Comparison of ENCODE assay signal across 31 mouse cellular contexts in genomic region chr9:90195000-90195399, GRCm38 (mm10). TPM values are rescaled to one million over a fixed set of nuclear protein-coding genes. Genes with fewer than 3 reads are reported as not detected.
DNase-seq lines count a peak whose midpoint lies in the region; ATAC-seq and TF ChIP-seq lines count a peak whose summit lies in the region.
"Had no signal": no experiment of that assay in that cellular context is flagged by ENCODE, and none has a peak within 500 bp of the region (broad histone marks: within the 10 kb centered on the region; RNA-seq: fewer than 3 reads in every experiment).

No protein-coding gene starts in this region.

- dilution Hi-C loops in CH12.LX (cut with MboI; ENCODE audit: extremely low pct_ligation_motif_present, extremely low pct_unique_long_range_greater_than_20kb, low sequenced_read_pairs): no loop called here

- peak; percentile 41 for TF ChIP-seq CTCF in intestine, postnatal 0 days (IDR thresholded peaks at IDR 0.05; ENCODE audit: low read depth)
- TF ChIP-seq CTCF in lung, adult 2 months (IDR thresholded peaks at IDR 0.05; ENCODE audit: insufficient read depth, low read length): 0 out of 2 replicates have a peak, but pooled peaks have one; percentile 6
- TF ChIP-seq CTCF in CH12.LX (conservative IDR thresholded peaks at IDR 0.05 in 1 of 2, IDR thresholded peaks at IDR 0.05 in 1 of 2; ENCODE audit: low read depth in 2 of 2, low read length in 2 of 2): peak in 1 of 2 experiments; percentile 68; a peak in 2 of 4 replicates

- no peaks in the 10 kb centered on the region for H3K4me1 ChIP-seq in intestine, postnatal 0 days (replicated peaks; ENCODE audit: control insufficient read depth, insufficient read depth, low read length)
- H3K4me1 ChIP-seq in intestine, embryonic 15.5 days (replicated peaks): peaks cover 11% of the 10 kb centered on the region; the same call in 1 of the 2 replicates
- H3K4me1 ChIP-seq in lung, adult 2 months (ENCODE audit: control insufficient read depth, insufficient read depth, low read length): no peaks in the 10 kb centered on the region; the same call in 1 of the 2 replicates
- H3K4me1 ChIP-seq in CH12.LX (ENCODE audit: control insufficient read depth in 1 of 2, insufficient read depth in 2 of 2): peaks cover 35 to 65% of the 10 kb centered on the region in 2 experiments
- H3K4me1 ChIP-seq: forebrain, embryonic 13.5 days; hindbrain, embryonic 12.5 days; limb, embryonic 13.5 days had no signal

- H3K79me2 ChIP-seq in CH12.LX (replicated peaks; ENCODE audit: control insufficient read depth, extremely low read depth, insufficient read depth, poor library complexity, severe bottlenecking): no peaks in the 10 kb centered on the region

- in situ Hi-C loops in CH12.LX (cut with MboI; ENCODE audit: low pct_ligation_motif_present, low pct_unique_long_range_greater_than_20kb, low sequenced_read_pairs): loop anchor here (5.0 kb wide), 1 partner anchor 83 kb away; the partner anchor contains the start of gene Morf4l1

- WGBS in intestine, postnatal 0 days: 83% methylated on average over 10 of the region's 10 CpGs
- 72% methylated on average over 10 of the region's 10 CpGs for WGBS in intestine, embryonic 15.5 days
- 69% methylated on average over 10 of the region's 10 CpGs for WGBS in lung, adult 2 months

- DNase-seq in lung, adult 2 months: no peak
- no peak for DNase-seq in lung, postnatal 14 days
- no peak for DNase-seq in CH12.LX (ENCODE audit: extremely low read depth)
- DNase-seq in ES-CJ7 (ENCODE audit: low read depth, low spot score): peak; percentile 24
- DNase-seq in cerebellum, postnatal 10 days: no peak
- DNase-seq in adrenal gland, adult 2 months: no peak
- DNase-seq: B cell, adult 2 months; cerebellum, adult 2 months; cerebellum, postnatal 25 days; gastrocnemius, postnatal 25 days; heart, adult 18-20 months; heart, postnatal 36 days; kidney, adult 18-20 months; kidney, postnatal 36 days; lung, postnatal 4 days; midbrain, embryonic 14.5 days; retina, postnatal 1 day; right cerebral cortex, postnatal 14 days had no signal

- H3K4me2 ChIP-seq in intestine, postnatal 0 days (replicated peaks; ENCODE audit: low read depth): no peak overlapping the region
- H3K4me2 ChIP-seq in intestine, embryonic 15.5 days (replicated peaks): no peak overlapping the region
- no peak overlapping the region for H3K4me2 ChIP-seq in CH12.LX (ENCODE audit: insufficient read depth, low read depth, poor library complexity, severe bottlenecking)
- H3K4me2 ChIP-seq: embryonic facial prominence, embryonic 15.5 days; forebrain, embryonic 13.5 days; heart, embryonic 13.5 days; hindbrain, embryonic 12.5 days; limb, embryonic 13.5 days had no signal

- H3K4me3 ChIP-seq in intestine, postnatal 0 days (ENCODE audit: low read depth, low read length): no peak overlapping the region
- no peak overlapping the region for H3K4me3 ChIP-seq in intestine, embryonic 15.5 days (replicated peaks)
- H3K4me3 ChIP-seq in lung, adult 2 months (replicated peaks; ENCODE audit: extremely low read depth, low read depth, low read length): no peak overlapping the region
- H3K4me3 ChIP-seq in CH12.LX (replicated peaks in 1 of 3; ENCODE audit: low read depth in 2 of 3, low read length in 2 of 3, poor library complexity in 1 of 3): no peak overlapping the region
- H3K4me3 ChIP-seq: embryonic facial prominence, embryonic 10.5 days; embryonic facial prominence, embryonic 15.5 days; forebrain, embryonic 13.5 days; heart, embryonic 13.5 days; hindbrain, embryonic 12.5 days; layer of hippocampus, adult 2 months; left cerebral cortex, adult 2 months; limb, embryonic 13.5 days; megakaryocyte, embryonic 14.5 days had no signal

- no peak overlapping the region for H3K27ac ChIP-seq in intestine, postnatal 0 days (ENCODE audit: low read depth, low read length)
- H3K27ac ChIP-seq in intestine, embryonic 15.5 days: no peak overlapping the region
- H3K27ac ChIP-seq in CH12.LX (ENCODE audit: insufficient read depth, low read depth): no peak overlapping the region
- H3K27ac ChIP-seq: embryonic facial prominence, embryonic 10.5 days; embryonic facial prominence, embryonic 15.5 days; forebrain, embryonic 13.5 days; heart, embryonic 13.5 days; hindbrain, embryonic 12.5 days; hindbrain, postnatal 0 days; layer of hippocampus, adult 2 months; left cerebral cortex, adult 2 months; limb, embryonic 13.5 days had no signal

- no peak for ATAC-seq in intestine, postnatal 0 days
- no peak for ATAC-seq in intestine, embryonic 15.5 days
- ATAC-seq: forebrain, embryonic 13.5 days; hindbrain, postnatal 0 days had no signal

- no peaks in the 10 kb centered on the region; the same call in 1 of the 2 replicates for H3K36me3 ChIP-seq in intestine, postnatal 0 days (ENCODE audit: control insufficient read depth, insufficient read depth)
- 0 out of 2 replicates have a peak, but pooled peaks cover 3% of the 10 kb centered on the region for H3K36me3 ChIP-seq in intestine, embryonic 15.5 days
- H3K36me3 ChIP-seq in CH12.LX (replicated peaks in 1 of 2; ENCODE audit: control insufficient read depth in 1 of 2, insufficient read depth in 1 of 2, low read length in 1 of 2): peaks cover 25 to 87% of the 10 kb centered on the region in 2 experiments

- no peak for TF ChIP-seq EP300 in CH12.LX (IDR thresholded peaks at IDR 0.05; ENCODE audit: low read length)

- H3K9ac ChIP-seq in intestine, postnatal 0 days (ENCODE audit: low read depth, low read length): no peak overlapping the region
- no peak overlapping the region for H3K9ac ChIP-seq in intestine, embryonic 15.5 days
- H3K9ac ChIP-seq in CH12.LX (ENCODE audit: insufficient read depth, low read depth): no peak overlapping the region
- H3K9ac ChIP-seq: embryonic facial prominence, embryonic 15.5 days; forebrain, embryonic 13.5 days; heart, embryonic 13.5 days; hindbrain, embryonic 12.5 days; limb, embryonic 13.5 days had no signal

- no peak for TF ChIP-seq POLR2A in lung, adult 2 months (IDR thresholded peaks at IDR 0.05; ENCODE audit: borderline replicate concordance, extremely low read depth, low read depth, low read length)
- no peak for TF ChIP-seq POLR2A in CH12.LX (IDR thresholded peaks at IDR 0.05; ENCODE audit: low read depth, low read length)

- TF ChIP-seq RAD21 in CH12.LX (IDR thresholded peaks at IDR 0.05; ENCODE audit: low read depth, low read length): peak; percentile 58

- no peaks in the 10 kb centered on the region for H3K9me3 ChIP-seq in intestine, postnatal 0 days (ENCODE audit: control insufficient read depth)
- H3K9me3 ChIP-seq in intestine, embryonic 15.5 days: no peaks in the 10 kb centered on the region
- no peaks in the 10 kb centered on the region for H3K9me3 ChIP-seq in CH12.LX (replicated peaks; ENCODE audit: low read length)
- H3K9me3 ChIP-seq: embryonic facial prominence, embryonic 10.5 days; embryonic facial prominence, embryonic 15.5 days; forebrain, embryonic 13.5 days; heart, embryonic 13.5 days; hindbrain, embryonic 12.5 days; limb, embryonic 13.5 days; megakaryocyte, embryonic 14.5 days had no signal

- H3K27me3 ChIP-seq in intestine, postnatal 0 days (replicated peaks; ENCODE audit: control insufficient read depth, insufficient read depth, low read length): no peaks in the 10 kb centered on the region
- no peaks in the 10 kb centered on the region for H3K27me3 ChIP-seq in intestine, embryonic 15.5 days (replicated peaks)
- no peaks in the 10 kb centered on the region for H3K27me3 ChIP-seq in CH12.LX (replicated peaks)
- H3K27me3 ChIP-seq: embryonic facial prominence, embryonic 15.5 days; forebrain, embryonic 13.5 days; heart, embryonic 13.5 days; hindbrain, embryonic 12.5 days; limb, embryonic 13.5 days had no signal

TF ChIP-seq in CH12.LX, 34 proteins besides CTCF, POLR2A, EP300 and RAD21:
- TF ChIP-seq JUN (IDR thresholded peaks at IDR 0.05; ENCODE audit: insufficient read depth, low read depth, low read length): no peak
- peak; percentile 66 for TF ChIP-seq SMC3 (IDR thresholded peaks at IDR 0.05; ENCODE audit: low read depth, low read length)
TF ChIP-seq in CH12.LX: peak in this region for 1.

RNA-seq across cellular contexts. Expression of gene Adamts7, which starts 32.1 kb away (rescaled TPM):
- polyA plus RNA-seq in intestine, postnatal 0 days (2015; fragmentation: Nextera tagmentation; extraction: Ambion mirVana): 2.5 TPM in 2 replicates
- polyA plus RNA-seq in intestine, embryonic 15.5 days (2015; fragmentation: Nextera tagmentation; extraction: Ambion mirVana): 13.6 and 14.1 TPM in 2 replicates
- 5.6 and 7.2 TPM in 2 replicates for polyA plus RNA-seq in lung, adult 2 months (2012; rRNA removed)
- 9.2 and 13.8 TPM in 2 replicates for total RNA-seq in CH12.LX (2012; rRNA removed)
- 4.7 and 5.4 TPM in 2 replicates for total RNA-seq in CH12.LX (2014; rRNA removed)
- 15.3 and 15.7 TPM in 2 replicates for polyA plus RNA-seq in CH12.LX (2012; ENCODE audit: insufficient read length, low read depth)
- 1 to 10 TPM; 2.5 to 6.1 TPM for total RNA-seq in adrenal gland, adult 2 months (2021)
- 10.9 and 12.0 TPM in 2 replicates for polyA plus RNA-seq in adrenal gland, adult 2 months (2012; rRNA removed)
- total RNA-seq: monocyte, adult 5-6 weeks had no signal
